In the genomic region with DNA sequence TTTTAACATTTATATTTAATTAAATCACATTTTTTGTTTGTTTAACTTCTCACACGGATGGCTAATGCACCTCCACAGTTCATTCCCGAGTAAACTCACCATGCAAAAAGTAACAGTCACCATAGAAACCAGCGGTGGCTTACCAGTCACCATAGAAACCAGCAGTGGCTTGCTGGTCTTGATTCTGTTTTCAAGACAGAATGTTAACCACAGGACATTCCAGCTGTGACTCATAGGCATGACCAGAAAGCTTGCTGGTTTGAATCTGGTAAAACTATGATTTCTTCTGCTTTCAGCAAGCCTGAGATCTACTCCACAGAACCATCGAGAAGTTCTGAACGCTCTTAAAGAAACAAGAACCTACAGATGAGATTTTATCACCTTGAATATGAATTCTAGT, we compare ENCODE assay signal across 9 mouse cellular contexts.
DNase-seq lines count a peak whose midpoint lies in the region; ATAC-seq and TF ChIP-seq lines count a peak whose summit lies in the region.
"Had no signal": no experiment of that assay in that cellular context is flagged by ENCODE, and none has a peak within 500 bp of the region (broad histone marks: within the 10 kb centered on the region; RNA-seq: fewer than 3 reads in every experiment).

No protein-coding gene starts in this region.

- no peaks in the 10 kb centered on the region for H3K4me1 ChIP-seq in lung, embryonic 14.5 days (ENCODE audit: insufficient read depth)
- peaks cover 16% of the 10 kb centered on the region for H3K4me1 ChIP-seq in lung, adult 2 months (ENCODE audit: control insufficient read depth, insufficient read depth, low read length)
- no peaks in the 10 kb centered on the region for H3K4me1 ChIP-seq in midbrain, postnatal 0 days (ENCODE audit: insufficient read depth, low read length)

- TF ChIP-seq POLR2A in lung, adult 2 months (IDR thresholded peaks at IDR 0.05; ENCODE audit: borderline replicate concordance, extremely low read depth, low read depth, low read length) = no peak

- H3K36me3 ChIP-seq in lung, embryonic 14.5 days (ENCODE audit: insufficient read depth) = no peaks in the 10 kb centered on the region
- H3K36me3 ChIP-seq in midbrain, postnatal 0 days (ENCODE audit: insufficient read depth, low read length) = no peaks in the 10 kb centered on the region

- no peaks in the 10 kb centered on the region for H3K27me3 ChIP-seq in lung, embryonic 14.5 days (ENCODE audit: insufficient read depth, low read length)
- no peaks in the 10 kb centered on the region for H3K27me3 ChIP-seq in midbrain, postnatal 0 days (ENCODE audit: insufficient read depth, low read length)

- no peak overlapping the region for H3K4me2 ChIP-seq in lung, embryonic 14.5 days
- no peak overlapping the region for H3K4me2 ChIP-seq in midbrain, postnatal 0 days (ENCODE audit: low read depth, low read length, poor library complexity, severe bottlenecking)

- DNase-seq in lung, embryonic 14.5 days = peak; percentile 44
- DNase-seq in lung, adult 2 months = no peak
- peak; percentile 72 for DNase-seq in c-Kit-positive CD71-negative TER-119-negative erythroid progenitor cells, embryonic 14.5 days (ENCODE audit: low read depth)
- peak; percentile 66 for DNase-seq in midbrain, postnatal 0 days (ENCODE audit: low spot score)
- no peak for DNase-seq in urinary bladder, postnatal 14 days (ENCODE audit: low spot score)
- no peak for DNase-seq in c-Kit-positive CD71-positive TER-119-positive erythroid progenitor cells, embryonic 14.5 days (ENCODE audit: low spot score)

- WGBS in lung, embryonic 14.5 days = 30% methylated on average over 5 of the region's 5 CpGs
- WGBS in lung, adult 2 months = 26% methylated on average over 5 of the region's 5 CpGs
- 13% methylated on average over 5 of the region's 5 CpGs for WGBS in midbrain, postnatal 0 days

- H3K27ac ChIP-seq in lung, embryonic 14.5 days (ENCODE audit: low read depth) = no peak overlapping the region
- H3K27ac ChIP-seq in midbrain, postnatal 0 days (ENCODE audit: low read depth, low read length) = no peak overlapping the region

- no peak overlapping the region for H3K4me3 ChIP-seq in lung, embryonic 14.5 days (ENCODE audit: low read depth, low read length)
- no peak overlapping the region for H3K4me3 ChIP-seq in lung, adult 2 months (replicated peaks; ENCODE audit: extremely low read depth, low read depth, low read length)
- H3K4me3 ChIP-seq in midbrain, postnatal 0 days (ENCODE audit: low read depth, low read length) = no peak overlapping the region
- H3K4me3 ChIP-seq: erythroblast, embryonic 14.5 days had no signal

- no peaks in the 10 kb centered on the region for H3K9me3 ChIP-seq in lung, embryonic 14.5 days (ENCODE audit: low read depth, low read length)
- H3K9me3 ChIP-seq in midbrain, postnatal 0 days (ENCODE audit: low read length) = no peaks in the 10 kb centered on the region

- no peak; the same call in 1 of the 2 replicates for ATAC-seq in lung, embryonic 14.5 days (ENCODE audit: insufficient read depth)
- ATAC-seq in hematopoietic stem cell, adult 5-6 weeks (replicated peaks in 1 of 2; ENCODE audit: insufficient read depth in 1 of 2, low FRiP score in 2 of 2, low TSS enrichment in 1 of 2, low read depth in 1 of 2, poor library complexity in 2 of 2, severe bottlenecking in 2 of 2) = peak; percentile 78 to 85
- peak; percentile 69 for ATAC-seq in midbrain, postnatal 0 days (ENCODE audit: low FRiP score)
- no peak for ATAC-seq in erythroid progenitor cell, adult 5-6 weeks (replicated peaks; ENCODE audit: low FRiP score, poor library complexity, severe bottlenecking)

- TF ChIP-seq CTCF in lung, embryonic 14.5 days (IDR thresholded peaks at IDR 0.05; ENCODE audit: low read depth) = no peak
- TF ChIP-seq CTCF in lung, adult 2 months (IDR thresholded peaks at IDR 0.05; ENCODE audit: insufficient read depth, low read length) = no peak
- TF ChIP-seq CTCF in midbrain, postnatal 0 days (IDR thresholded peaks at IDR 0.05) = no peak

- no peak overlapping the region for H3K9ac ChIP-seq in lung, embryonic 14.5 days
- no peak overlapping the region for H3K9ac ChIP-seq in midbrain, postnatal 0 days (replicated peaks; ENCODE audit: low read length, poor library complexity, severe bottlenecking)

Comparison
In these comparisons a context has a peak if more than half of its experiments do, and no peak if none do; other contexts are left out.
1. DNase-seq: peak in lung, embryonic 14.5 days (single experiment), c-Kit-positive CD71-negative TER-119-negative erythroid progenitor cells, embryonic 14.5 days (single experiment) and midbrain, postnatal 0 days (single experiment); none in lung, adult 2 months (single experiment), urinary bladder, postnatal 14 days (single experiment) and c-Kit-positive CD71-positive TER-119-positive erythroid progenitor cells, embryonic 14.5 days (single experiment).
2. ATAC-seq: peak in hematopoietic stem cell, adult 5-6 weeks (2 of 2) and midbrain, postnatal 0 days (single experiment); none in lung, embryonic 14.5 days (single experiment) and erythroid progenitor cell, adult 5-6 weeks (single experiment).